Mouse (Mus musculus) lung, postnatal 0 days (tissue): ENCODE measurements around the gene Usp6nl.

Source experiments
- CTCF ChIP-seq: IDR thresholded peaks from 2 replicates; pipeline ENCODE4 v1.5.1; 2016; ENCODE audit warnings: antibody characterized with exemption, mild to moderate bottlenecking
- EP300 ChIP-seq: IDR thresholded peaks from 2 replicates; pipeline ENCODE4 v1.6.1; 2016; ENCODE audit warnings: antibody characterized with exemption, mild to moderate bottlenecking, control low read depth

DNA sequence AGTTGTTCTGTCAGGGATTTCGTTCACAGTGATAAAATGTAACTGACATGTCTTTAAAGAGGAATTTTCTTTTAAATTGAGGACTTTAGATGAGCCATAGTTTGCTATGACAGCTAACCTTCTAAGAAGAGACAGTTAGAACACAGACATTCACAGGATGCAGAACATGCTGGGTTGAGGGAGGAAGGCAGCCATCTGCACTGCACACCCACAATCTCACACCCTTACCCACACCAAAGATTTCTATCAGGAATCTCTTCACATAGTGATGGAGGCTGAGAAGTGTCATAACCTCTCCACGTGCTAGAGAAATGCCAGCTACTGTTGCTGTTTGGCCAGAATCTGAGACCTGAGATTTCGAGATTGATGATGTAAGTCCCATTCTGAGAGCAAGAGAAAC lies 139.8 kb downstream of the Usp6nl start:
- TF ChIP-seq CTCF (no peak), EP300 (no peak)
